Mouse (Mus musculus) limb, embryonic 14.5 days (tissue): ENCODE results near the gene Grap. TPM values are rescaled to one million over a fixed set of nuclear protein-coding genes. Genes with fewer than 3 reads are reported as not detected.

ENCODE experiments used
- ATAC-seq: fragments of 200-750 bp; cut with Nextera tagmentation; 2 replicates; pipeline ENCODE4 v1.8.0; 2017; ENCODE audit warnings: low read depth, moderate number of reproducible peaks, moderate TSS enrichment; ENCODE audit not compliant: low FRiP score
- DNase-seq: peaks from one replicate; pipeline ENCODE4 v3.0.0-alpha.2; 2015; ENCODE audit warnings: low spot score
- H3K27ac ChIP-seq: fragments of 300-500 bp; sonication (generic); replicated peaks from 2 replicates; pipeline ENCODE4 v1.5.1; 2014; ENCODE audit warnings: low read depth, mild to moderate bottlenecking, low read length, moderate library complexity, mixed read lengths
- H3K27me3 ChIP-seq: fragments of 300-500 bp; sonication (generic); 2 replicates; pipeline ENCODE4 v1.6.1; 2014; ENCODE audit warnings: low read length, mixed read lengths; ENCODE audit not compliant: control insufficient read depth, insufficient read depth
- H3K36me3 ChIP-seq: fragments of 300-500 bp; sonication (generic); 2 replicates; pipeline ENCODE4 v1.6.1; 2014; ENCODE audit warnings: mild to moderate bottlenecking, low read length, moderate library complexity, mixed read lengths; ENCODE audit not compliant: control insufficient read depth, insufficient read depth
- H3K4me1 ChIP-seq: fragments of 300-500 bp; sonication (generic); 2 replicates; pipeline ENCODE4 v1.6.1; 2014; ENCODE audit warnings: antibody characterized with exemption, low read length, mixed read lengths; ENCODE audit not compliant: control insufficient read depth, insufficient read depth
- H3K4me2 ChIP-seq: fragments of 300-500 bp; sonication (generic); replicated peaks from 2 replicates; pipeline ENCODE4 v1.6.1; 2014; ENCODE audit warnings: low read depth, mild to moderate bottlenecking, low read length, moderate library complexity; ENCODE audit not compliant: severe bottlenecking
- H3K4me3 ChIP-seq: fragments of 300-500 bp; sonication (generic); replicated peaks from 2 replicates; pipeline ENCODE4 v1.5.1; 2014; ENCODE audit warnings: low read length
- H3K9ac ChIP-seq: fragments of 300-500 bp; sonication (generic); 2 replicates; pipeline ENCODE4 v1.6.1; 2014; ENCODE audit warnings: mild to moderate bottlenecking, low read depth, low read length, moderate library complexity; ENCODE audit not compliant: severe bottlenecking
- H3K9me3 ChIP-seq: fragments of 300-500 bp; sonication (generic); 2 replicates; pipeline ENCODE4 v1.6.1; 2016; ENCODE audit warnings: low read length; ENCODE audit not compliant: control insufficient read depth
- POLR2A ChIP-seq: fragments of 200-500 bp; IDR thresholded peaks from 2 replicates; pipeline ENCODE4 v1.8.0; 2012; ENCODE audit warnings: inconsistent platforms, mild to moderate bottlenecking, moderate library complexity, borderline replicate concordance; ENCODE audit not compliant: insufficient read depth, insufficient read length; ENCODE audit errors: extremely low read depth
- WGBS: fragments of 180-500 bp; shearing (Covaris S2); extraction: QIAGEN DNeasy Blood & Tissue Kit; methylation state at CpG from one replicate; pipeline ENCODE4 v1.1.7; 2014; 5-methylcytosine and 5-hydroxymethylcytosine counted together
- polyA plus RNA-seq, 2 experiments: library from polyadenylated mRNA; depleted of rRNA in 1 of 2; stranded (reverse) in 1 of 2; unstranded in 1 of 2; fragments of >200 nt; fragmentation: Nextera tagmentation in 1 of 2; extraction: Ambion mirVana in 1 of 2; gene quantifications; 2 replicates each; pipeline versions ENCODE4 v1.2.1 to v1.2.3; 2012 to 2014

Gene Grap
- polyA plus RNA-seq, 2 experiments = 4.7 to 5.6 TPM

GRCm38 (mm10) chr11:61654786-61655311 is 1.8 kb downstream of the Grap start:
- no peaks in the 10 kb centered on the region for H3K9me3 ChIP-seq
- H3K4me2 ChIP-seq = no peak overlapping the region
- H3K9ac ChIP-seq = no peak overlapping the region
- H3K27me3 ChIP-seq = no peaks in the 10 kb centered on the region
- no peaks in the 10 kb centered on the region for H3K4me1 ChIP-seq
- ATAC-seq (no peak), DNase-seq (no peak)
- no peak overlapping the region for H3K27ac ChIP-seq
- no peak overlapping the region for H3K4me3 ChIP-seq
- TF ChIP-seq POLR2A = no peak
- 85% methylated on average over 4 of the region's 4 CpGs for WGBS
- no peaks in the 10 kb centered on the region for H3K36me3 ChIP-seq

DNA sequence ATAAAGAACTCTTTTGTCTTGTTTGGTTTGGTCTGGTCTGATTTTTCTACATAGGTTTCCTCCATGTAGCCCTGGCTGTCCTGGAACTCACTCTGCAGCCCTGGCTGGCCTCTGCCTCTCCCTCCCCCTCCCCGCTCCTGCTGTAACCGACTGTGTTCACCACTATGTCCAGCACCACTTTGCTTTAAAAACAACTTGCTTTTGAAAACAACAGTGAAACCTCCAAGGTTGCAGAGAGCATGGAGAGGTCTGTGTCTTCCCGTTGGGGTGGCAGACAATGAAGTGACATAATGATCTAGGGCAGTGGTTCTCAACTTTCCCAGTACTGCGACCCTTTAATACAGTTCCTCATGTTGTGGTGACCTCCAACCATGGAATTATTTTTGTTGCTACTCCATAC is 2.6 kb downstream of the Grap start:
- H3K4me2 ChIP-seq = no peak overlapping the region
- no peak overlapping the region for H3K4me3 ChIP-seq
- no peaks in the 10 kb centered on the region for H3K27me3 ChIP-seq
- H3K9ac ChIP-seq = no peak overlapping the region
- DNase-seq (no peak), ATAC-seq (no peak)
- TF ChIP-seq POLR2A = no peak
- 69% methylated on average over 4 of the region's 4 CpGs for WGBS
- H3K4me1 ChIP-seq = no peaks in the 10 kb centered on the region
- no peak overlapping the region for H3K27ac ChIP-seq
- H3K9me3 ChIP-seq = no peaks in the 10 kb centered on the region
- no peaks in the 10 kb centered on the region for H3K36me3 ChIP-seq

GRCm38 (mm10) chr11:61656148-61656850 is 3.2 kb downstream of the Grap start:
- Histone ChIP-seq H3K27me3 (no peaks in the 10 kb centered on the region), H3K9me3 (no peaks in the 10 kb centered on the region), H3K4me2 (no peak overlapping the region), H3K27ac (no peak overlapping the region), H3K4me1 (no peaks in the 10 kb centered on the region), H3K4me3 (no peak overlapping the region), H3K9ac (no peak overlapping the region), H3K36me3 (no peaks in the 10 kb centered on the region)
- no peak for ATAC-seq
- 72% methylated on average over 6 of the region's 6 CpGs for WGBS
- DNase-seq = no peak
- TF ChIP-seq POLR2A = no peak

DNA sequence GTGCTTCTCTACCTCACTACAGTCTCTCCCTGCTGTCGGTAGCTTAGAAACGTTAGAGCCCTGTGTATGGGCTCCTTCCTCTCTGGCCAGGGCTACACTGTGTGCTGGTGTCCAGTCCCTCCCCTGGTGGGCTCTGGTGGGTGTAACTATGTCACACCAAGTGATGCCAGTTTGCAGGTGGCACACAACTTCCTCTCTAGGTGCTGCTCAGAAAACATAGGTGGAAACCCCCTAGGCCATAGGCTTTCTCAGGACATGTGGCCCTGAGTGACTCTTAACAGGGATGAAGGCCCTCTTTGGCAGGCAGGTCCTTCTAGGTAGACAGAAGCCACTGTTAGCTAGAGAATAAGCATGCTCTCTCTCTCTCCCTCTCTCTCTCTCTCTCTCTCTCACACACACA is 4.4 kb downstream of the Grap start:
- H3K4me2 ChIP-seq = no peak overlapping the region
- H3K36me3 ChIP-seq = no peaks in the 10 kb centered on the region
- H3K9me3 ChIP-seq = no peaks in the 10 kb centered on the region
- H3K4me3 ChIP-seq = no peak overlapping the region
- ATAC-seq (no peak), DNase-seq (no peak)
- H3K27ac ChIP-seq = no peak overlapping the region
- H3K4me1 ChIP-seq = no peaks in the 10 kb centered on the region
- no peaks in the 10 kb centered on the region for H3K27me3 ChIP-seq
- TF ChIP-seq POLR2A = no peak
- 66% methylated on average over 2 of the region's 2 CpGs for WGBS
- H3K9ac ChIP-seq = no peak overlapping the region

- Histone ChIP-seq H3K9ac (no peak overlapping the region), H3K4me2 (no peak overlapping the region), H3K27me3 (no peaks in the 10 kb centered on the region), H3K27ac (no peak overlapping the region), H3K4me1 (no peaks in the 10 kb centered on the region), H3K36me3 (no peaks in the 10 kb centered on the region), H3K9me3 (no peaks in the 10 kb centered on the region), H3K4me3 (no peak overlapping the region)
- ATAC-seq (no peak), DNase-seq (no peak)
- TF ChIP-seq POLR2A = no peak
- WGBS = 90% methylated on average over 3 of the region's 3 CpGs
These were observed 5.4 kb downstream of the Grap start for GRCm38 (mm10) chr11:61658360-61658922.
